Mouse (Mus musculus) liver, embryonic 13.5 days (tissue): ENCODE results near the gene Gm6205. TPM values are rescaled to one million over a fixed set of nuclear protein-coding genes. Genes with fewer than 3 reads are reported as not detected.
"Not testable (repeated sequence)": the region's sequence is repeated elsewhere in the genome, so short reads cannot be mapped to it uniquely, and the experiment has no call there.

Experiments
- ATAC-seq: fragments of 200-750 bp; cut with Nextera tagmentation; 2 replicates; pipeline ENCODE4 v1.8.0; 2017; ENCODE audit warnings: low read depth, mild to moderate bottlenecking, moderate number of reproducible peaks, moderate library complexity
- DNase-seq: peaks from one replicate; pipeline ENCODE4 v3.0.0; 2022
- H3K27ac ChIP-seq: fragments of 300-500 bp; sonication (generic); 2 replicates; pipeline ENCODE4 v1.5.1; 2015; ENCODE audit warnings: moderate library complexity, mild to moderate bottlenecking, inconsistent platforms
- H3K27me3 ChIP-seq: fragments of 300-500 bp; sonication (generic); 2 replicates; pipeline ENCODE4 v1.6.1; 2015; ENCODE audit warnings: mild to moderate bottlenecking, inconsistent platforms
- H3K36me3 ChIP-seq: fragments of 300-500 bp; sonication (generic); 2 replicates; pipeline ENCODE4 v1.6.1; 2015; ENCODE audit warnings: mild to moderate bottlenecking, inconsistent platforms
- H3K4me1 ChIP-seq: fragments of 300-500 bp; sonication (generic); replicated peaks from 2 replicates; pipeline ENCODE4 v1.6.1; 2015; ENCODE audit warnings: inconsistent platforms
- H3K4me2 ChIP-seq: fragments of 300-500 bp; sonication (generic); 2 replicates; pipeline ENCODE4 v1.6.1; 2015; ENCODE audit warnings: inconsistent platforms, mild to moderate bottlenecking, moderate library complexity
- H3K4me3 ChIP-seq: fragments of 300-500 bp; sonication (generic); replicated peaks from 2 replicates; pipeline ENCODE4 v1.5.1; 2015; ENCODE audit warnings: mild to moderate bottlenecking, inconsistent platforms
- H3K9ac ChIP-seq: fragments of 300-500 bp; sonication (generic); 2 replicates; pipeline ENCODE4 v1.6.1; 2015; ENCODE audit warnings: mild to moderate bottlenecking, inconsistent platforms
- H3K9me3 ChIP-seq: fragments of 300-500 bp; sonication (generic); replicated peaks from 2 replicates; pipeline ENCODE4 v1.6.1; 2016; ENCODE audit warnings: inconsistent platforms
- WGBS: fragments of 180-500 bp; shearing (Covaris S2); methylation state at CpG from one replicate; pipeline ENCODE4 v1.1.7; 2015; ENCODE audit not compliant: insufficient replicate concordance; 5-methylcytosine and 5-hydroxymethylcytosine counted together
- polyA plus RNA-seq: library from polyadenylated mRNA; unstranded; fragments of >200 nt; fragmentation: Nextera tagmentation; extraction: Ambion mirVana; gene quantifications from 2 replicates; pipeline ENCODE4 v1.2.1, GENCODE M21; 2015

The Gm6205 gene
- polyA plus RNA-seq: not detected in 2 replicates

- not testable (repeated sequence) for H3K4me1 ChIP-seq, ATAC-seq, H3K27me3 ChIP-seq, DNase-seq, H3K9me3 ChIP-seq, H3K36me3 ChIP-seq, H3K4me2 ChIP-seq, H3K27ac ChIP-seq, H3K4me3 ChIP-seq, H3K9ac ChIP-seq
- no CpG with 5 or more reads among the region's 2 CpGs for WGBS
Measured at GRCm38 (mm10) chr5:94648082-94648481, at the start of gene Gm6205. Gene Gm6205 (plus strand): TSS chr5:94648382.

GRCm38 (mm10) chr5:94616242-94616641, 31.9 kb upstream of the Gm6205 start, which contains the start of gene Gm3147:
Gene Gm3147 (minus strand): TSS chr5:94616342.
- not testable (repeated sequence) for H3K27ac ChIP-seq, DNase-seq, H3K9me3 ChIP-seq, H3K4me2 ChIP-seq, H3K27me3 ChIP-seq, H3K9ac ChIP-seq, H3K4me1 ChIP-seq, H3K36me3 ChIP-seq, ATAC-seq, H3K4me3 ChIP-seq
- no CpG with 5 or more reads among the region's 1 CpGs for WGBS

- no CpG with 5 or more reads among the region's 2 CpGs for WGBS
- not testable (repeated sequence) for H3K4me3 ChIP-seq, ATAC-seq, H3K4me1 ChIP-seq, H3K9ac ChIP-seq, H3K4me2 ChIP-seq, DNase-seq, H3K9me3 ChIP-seq, H3K27me3 ChIP-seq, H3K36me3 ChIP-seq, H3K27ac ChIP-seq
Measured at GRCm38 (mm10) chr5:94623679-94624078, 24.5 kb upstream of the Gm6205 start, which contains the start of gene Gm6509. Gene Gm6509 (plus strand): TSS chr5:94623979.

Other genes starting within 250 kb of the Gm6205 start
- gene Gm7682, start 202.6 kb upstream of the Gm6205 start, polyA plus RNA-seq: not detected in 2 replicates
- gene Gm3139, start 122.1 kb upstream of the Gm6205 start, polyA plus RNA-seq: not detected in 2 replicates
- gene Gm3147, start 32.0 kb upstream of the Gm6205 start, polyA plus RNA-seq: not detected in 2 replicates
- not detected in 2 replicates for gene Gm6509, start 24.4 kb upstream of the Gm6205 start, polyA plus RNA-seq
- not detected in 2 replicates for gene Gm3183, start 217.1 kb downstream of the Gm6205 start, polyA plus RNA-seq